Mouse (Mus musculus): ENCODE results near the gene Klhl13. TPM values are rescaled to one million over a fixed set of nuclear protein-coding genes. Genes with fewer than 3 reads are reported as not detected.

Klhl13 gene
- polyA plus RNA-seq, 1 experiment from 2014 or later: 9.7 TPM

DNA sequence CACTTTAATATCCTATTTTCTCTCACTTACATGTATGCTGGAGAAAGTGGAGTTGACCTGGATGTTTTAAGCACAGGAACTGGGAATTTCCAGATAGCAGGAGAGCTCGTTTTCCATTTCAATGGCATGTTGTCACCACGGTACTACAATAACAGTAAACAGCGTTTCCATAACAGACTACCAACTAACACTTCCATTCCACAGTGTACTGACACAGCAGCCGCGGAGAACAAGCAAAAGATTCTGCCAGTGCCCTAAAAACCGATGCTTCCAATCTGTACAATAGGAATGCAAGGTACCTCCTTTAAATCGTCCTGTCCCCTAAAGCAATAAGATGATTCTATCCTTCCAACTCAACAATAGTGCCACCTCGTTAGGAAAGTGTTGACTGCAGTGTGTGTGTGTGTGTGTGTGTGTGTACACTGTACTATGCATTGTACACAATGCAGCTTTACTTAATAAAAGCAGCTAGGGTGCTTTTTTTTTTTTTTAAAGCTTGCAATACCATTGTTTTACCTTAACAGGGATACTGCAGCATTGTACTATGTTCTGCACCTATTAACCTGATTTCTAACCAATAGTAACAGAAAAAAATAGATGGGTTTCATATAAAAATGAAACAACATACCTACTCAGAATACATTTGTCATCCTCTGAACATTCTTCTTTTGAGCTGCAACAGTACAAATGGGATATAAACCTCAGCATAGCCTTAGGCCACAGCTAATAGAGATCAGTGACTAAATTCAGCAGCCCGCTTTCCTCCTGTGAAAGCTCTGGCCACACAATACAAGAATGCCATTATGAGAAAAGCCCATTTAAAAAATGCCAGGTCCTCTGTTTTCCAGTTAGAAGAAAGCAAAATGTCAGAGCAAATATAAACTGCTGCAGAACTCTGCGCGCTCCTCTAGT lies 80.1 kb downstream of the Klhl13 start:
- no peaks in the 10 kb centered on the region for H3K27me3 ChIP-seq
- no peak for ATAC-seq (ENCODE audit: insufficient read depth)
- H3K4me3 ChIP-seq (replicated peaks): no peak overlapping the region
- no peak overlapping the region for H3K9ac ChIP-seq
- H3K27ac ChIP-seq (replicated peaks): no peak overlapping the region
- H3K36me3 ChIP-seq (replicated peaks): no peaks in the 10 kb centered on the region
- 60% methylated on average over 11 of the region's 11 CpGs for WGBS (ENCODE audit: insufficient replicate concordance)
- H3K9me3 ChIP-seq (replicated peaks): no peaks in the 10 kb centered on the region
- no peak overlapping the region for H3K4me2 ChIP-seq
- no peaks in the 10 kb centered on the region for H3K4me1 ChIP-seq (replicated peaks)

DNA sequence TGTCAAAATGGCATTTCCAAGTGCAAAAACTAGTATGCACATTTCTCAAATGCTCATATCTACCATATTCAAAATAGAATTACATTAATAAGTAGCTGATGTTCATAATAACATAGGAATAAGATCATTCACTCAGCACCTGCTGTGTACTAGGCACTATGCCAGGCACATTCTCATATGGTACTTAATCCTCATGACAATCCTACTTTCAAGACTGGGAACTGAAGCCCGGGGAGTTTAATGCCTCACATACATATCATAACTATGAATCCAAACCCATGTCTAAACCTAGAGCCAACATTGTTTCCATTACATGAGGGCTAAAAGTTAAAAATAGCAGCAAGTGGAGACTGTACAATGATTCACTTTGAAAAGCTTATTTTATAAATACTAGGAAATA lies 97.3 kb downstream of the Klhl13 start:
- H3K4me2 ChIP-seq: no peak overlapping the region
- H3K4me3 ChIP-seq (replicated peaks): no peak overlapping the region
- H3K27ac ChIP-seq (replicated peaks): no peak overlapping the region
- no peaks in the 10 kb centered on the region for H3K27me3 ChIP-seq
- H3K4me1 ChIP-seq (replicated peaks): no peaks in the 10 kb centered on the region
- ATAC-seq (ENCODE audit: insufficient read depth): no peak
- 69% methylated on average over 1 of the region's 1 CpGs for WGBS (ENCODE audit: insufficient replicate concordance)
- no peaks in the 10 kb centered on the region for H3K36me3 ChIP-seq (replicated peaks)
- H3K9ac ChIP-seq: no peak overlapping the region
- no peaks in the 10 kb centered on the region for H3K9me3 ChIP-seq (replicated peaks)

DNA sequence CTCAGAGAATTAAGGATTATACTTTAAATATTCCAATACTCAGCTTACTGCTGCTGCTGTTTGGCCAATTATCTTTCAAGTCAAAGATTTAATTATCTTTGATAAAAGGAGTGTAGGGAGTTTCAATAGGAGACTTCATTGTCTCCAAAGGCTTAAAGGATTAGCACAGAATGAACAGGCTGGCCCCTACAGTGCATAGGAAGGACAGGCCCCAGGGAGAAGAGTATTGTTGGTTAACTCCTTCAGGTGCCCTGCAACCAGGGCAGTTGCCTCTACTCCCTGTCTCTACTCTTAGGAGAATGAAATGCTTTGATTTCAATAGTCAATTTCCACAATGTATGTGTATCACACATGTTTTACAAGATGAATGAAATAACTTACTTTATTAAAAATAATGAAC lies 116.1 kb downstream of the Klhl13 start:
- Histone ChIP-seq H3K9ac (no peak overlapping the region), H3K4me1 (replicated peaks) (no peaks in the 10 kb centered on the region), H3K27ac (replicated peaks) (no peak overlapping the region), H3K9me3 (replicated peaks) (no peaks in the 10 kb centered on the region), H3K27me3 (no peaks in the 10 kb centered on the region), H3K36me3 (replicated peaks) (no peaks in the 10 kb centered on the region), H3K4me3 (replicated peaks) (no peak overlapping the region), H3K4me2 (no peak overlapping the region)
- no peak for ATAC-seq (ENCODE audit: insufficient read depth)
